Mouse (Mus musculus): ENCODE measurements around the gene R3hdm2. TPM values are rescaled to one million over a fixed set of nuclear protein-coding genes. Genes with fewer than 3 reads are reported as not detected.

The R3hdm2 gene
- total RNA-seq, 2 experiments from 2014 or later, result 115 to 120 TPM

- DNase-seq, result no peak
- intact Hi-C loops (cut with DNase I), result no loop called here
These were observed 34.0 kb downstream of the R3hdm2 start for GRCm38 (mm10) chr10:127414141-127414540.

- no peak for DNase-seq
- intact Hi-C loops (cut with DNase I), result loop anchor here (5.0 kb wide), 1 partner anchor 38 kb away; the partner anchor contains the start of gene R3hdm2
These were observed 40.0 kb downstream of the R3hdm2 start for GRCm38 (mm10) chr10:127420131-127420530.

- DNase-seq, result no peak
- intact Hi-C loops (cut with DNase I), result loop anchor here (5.0 kb wide), 1 partner anchor 39 kb away; the partner anchor contains the start of gene R3hdm2
These were observed 40.7 kb downstream of the R3hdm2 start for GRCm38 (mm10) chr10:127420676-127421353.

- peak; percentile 53 to 61 for DNase-seq
- intact Hi-C loops (cut with DNase I), result loop anchor here (5.0 kb wide), 1 partner anchor 40 kb away; the partner anchor contains the start of gene R3hdm2
These were observed 41.9 kb downstream of the R3hdm2 start for GRCm38 (mm10) chr10:127422047-127422446.

- DNase-seq, result no peak
These were observed 45.7 kb downstream of the R3hdm2 start for GRCm38 (mm10) chr10:127425794-127426193.

GRCm38 (mm10) chr10:127426670-127427069 lies 46.5 kb downstream of the R3hdm2 start:
- peak; percentile 32 to 45 for DNase-seq
- intact Hi-C loops (cut with DNase I), result no loop called here

More at GRCm38 (mm10) chr10:127425794-127426193, 45.7 kb downstream of the R3hdm2 start:
- intact Hi-C loops (cut with DNase I), result no loop called here

GRCm38 (mm10) chr10:127427107-127427506 lies 47.0 kb downstream of the R3hdm2 start:
- intact Hi-C loops (cut with DNase I), result no loop called here
- DNase-seq, result peak in 1 of 2 experiments; percentile 6

GRCm38 (mm10) chr10:127427987-127428386 lies 47.9 kb downstream of the R3hdm2 start:
- intact Hi-C loops (cut with DNase I), result no loop called here
- no peak for DNase-seq

GRCm38 (mm10) chr10:127429538-127429937 lies 49.4 kb downstream of the R3hdm2 start:
- intact Hi-C loops (cut with DNase I), result no loop called here
- no peak for DNase-seq

- no peak for DNase-seq
- intact Hi-C loops (cut with DNase I), result no loop called here
These were observed 52.3 kb downstream of the R3hdm2 start for GRCm38 (mm10) chr10:127432466-127432865.

- no peak for DNase-seq
- intact Hi-C loops (cut with DNase I), result loop anchor here (5.0 kb wide), 1 partner anchor 85 kb away; the partner anchor contains the start of gene Inhbe
These were observed 57.4 kb downstream of the R3hdm2 start for GRCm38 (mm10) chr10:127437354-127438113.

- intact Hi-C loops (cut with DNase I), result no loop called here
- no peak for DNase-seq
These were observed 73.6 kb downstream of the R3hdm2 start for GRCm38 (mm10) chr10:127453701-127454100.

GRCm38 (mm10) chr10:127462411-127463096 lies 82.4 kb downstream of the R3hdm2 start:
- no peak for DNase-seq
- intact Hi-C loops (cut with DNase I), result loop anchor here (5.0 kb wide), 1 partner anchor 110 kb away; the partner anchor contains the start of gene Inhbe

- intact Hi-C loops (cut with DNase I), result no loop called here
- DNase-seq, result no peak
These were observed 91.3 kb downstream of the R3hdm2 start for GRCm38 (mm10) chr10:127471281-127471988.

GRCm38 (mm10) chr10:127472722-127473121 lies 92.6 kb downstream of the R3hdm2 start:
- no peak for DNase-seq
- intact Hi-C loops (cut with DNase I), result no loop called here

GRCm38 (mm10) chr10:127475175-127475574 lies 95.0 kb downstream of the R3hdm2 start:
- intact Hi-C loops (cut with DNase I), result no loop called here
- no peak for DNase-seq

GRCm38 (mm10) chr10:127476541-127476940 lies 96.4 kb downstream of the R3hdm2 start:
- intact Hi-C loops (cut with DNase I), result no loop called here

GRCm38 (mm10) chr10:127477301-127477700 lies 97.2 kb downstream of the R3hdm2 start:
- DNase-seq, result no peak
- intact Hi-C loops (cut with DNase I), result no loop called here

More at GRCm38 (mm10) chr10:127476541-127476940, 96.4 kb downstream of the R3hdm2 start:
- DNase-seq, result no peak

- intact Hi-C loops (cut with DNase I), result no loop called here
- DNase-seq, result peak in 1 of 2 experiments; percentile 47
These were observed 99.0 kb downstream of the R3hdm2 start for GRCm38 (mm10) chr10:127479131-127479530.

Data from heart, postnatal 14 days (tissue).